Mouse (Mus musculus) forebrain, embryonic 13.5 days (tissue): ENCODE data around the gene Gm49395. TPM values are rescaled to one million over a fixed set of nuclear protein-coding genes. Genes with fewer than 3 reads are reported as not detected.

Source experiments
- ATAC-seq: fragments of 200-750 bp; cut with Nextera tagmentation; 2 replicates; pipeline ENCODE4 v1.8.0; 2017
- H3K27ac ChIP-seq: fragments of 300-500 bp; sonication (generic); 2 replicates; pipeline ENCODE4 v1.5.1; 2015; ENCODE audit warnings: inconsistent platforms, mild to moderate bottlenecking, moderate library complexity
- H3K27me3 ChIP-seq: fragments of 300-500 bp; sonication (generic); 2 replicates; pipeline ENCODE4 v1.6.1; 2015; ENCODE audit warnings: mild to moderate bottlenecking, inconsistent platforms
- H3K36me3 ChIP-seq: fragments of 300-500 bp; sonication (generic); 2 replicates; pipeline ENCODE4 v1.6.1; 2015; ENCODE audit warnings: mild to moderate bottlenecking, inconsistent platforms; ENCODE audit not compliant: poor library complexity, severe bottlenecking
- H3K4me1 ChIP-seq: fragments of 300-500 bp; sonication (generic); 2 replicates; pipeline ENCODE4 v1.6.1; 2015; ENCODE audit warnings: inconsistent platforms
- H3K4me2 ChIP-seq: fragments of 300-500 bp; sonication (generic); 2 replicates; pipeline ENCODE4 v1.6.1; 2015; ENCODE audit warnings: inconsistent platforms, mild to moderate bottlenecking, moderate library complexity
- H3K4me3 ChIP-seq: fragments of 300-500 bp; sonication (generic); 2 replicates; pipeline ENCODE4 v1.5.1; 2015; ENCODE audit warnings: mild to moderate bottlenecking, inconsistent platforms
- H3K9ac ChIP-seq: fragments of 300-500 bp; sonication (generic); 2 replicates; pipeline ENCODE4 v1.6.1; 2015; ENCODE audit warnings: mild to moderate bottlenecking, inconsistent platforms
- H3K9me3 ChIP-seq: fragments of 300-500 bp; sonication (generic); replicated peaks from 2 replicates; pipeline ENCODE4 v1.6.1; 2016; ENCODE audit warnings: inconsistent platforms
- WGBS: fragments of 180-500 bp; shearing (Covaris S2); methylation state at CpG from one replicate; pipeline ENCODE4 v1.1.7; 2015; 5-methylcytosine and 5-hydroxymethylcytosine counted together
- polyA plus RNA-seq: library from polyadenylated mRNA; unstranded; fragments of >200 nt; fragmentation: Nextera tagmentation; extraction: Ambion mirVana; gene quantifications from 2 replicates; pipeline ENCODE4 v1.2.1, GENCODE M21; 2015

Gm49395 gene
- polyA plus RNA-seq, 1 experiment from 2014 or later, result 2.7 TPM

DNA sequence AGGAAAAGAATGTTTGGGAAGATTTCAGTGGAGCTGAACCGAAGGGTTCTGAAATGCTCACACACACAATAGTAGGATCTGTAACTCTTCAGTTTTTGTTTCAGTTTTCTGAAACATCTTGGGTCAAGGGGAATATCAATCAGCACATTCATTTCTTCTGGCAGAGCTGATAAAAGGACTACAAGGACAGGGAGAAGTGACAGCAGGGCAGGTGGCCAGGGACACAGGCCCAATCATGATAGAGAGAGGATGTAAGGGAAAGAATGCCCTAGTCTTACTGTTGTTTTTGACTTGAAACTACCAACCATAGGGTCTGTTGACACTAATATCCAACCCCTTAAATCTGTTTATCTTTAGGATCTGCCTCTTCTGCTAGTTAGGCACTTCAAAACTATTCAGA, 22.8 kb upstream of the Gm49395 start:
- ATAC-seq, result no peak
- Histone ChIP-seq H3K9ac (no peak overlapping the region), H3K4me3 (no peak overlapping the region), H3K9me3 (no peaks in the 10 kb centered on the region), H3K27ac (no peak overlapping the region), H3K4me1 (no peaks in the 10 kb centered on the region), H3K27me3 (no peaks in the 10 kb centered on the region), H3K4me2 (no peak overlapping the region), H3K36me3 (no peaks in the 10 kb centered on the region)
- 80% methylated on average over 1 of the region's 1 CpGs for WGBS

GRCm38 (mm10) chr13:115118756-115119155, 17.0 kb upstream of the Gm49395 start:
- Histone ChIP-seq H3K4me3 (no peak overlapping the region), H3K36me3 (no peaks in the 10 kb centered on the region), H3K4me2 (no peak overlapping the region), H3K27me3 (no peaks in the 10 kb centered on the region), H3K9me3 (no peaks in the 10 kb centered on the region), H3K9ac (no peak overlapping the region), H3K27ac (no peak overlapping the region), H3K4me1 (no peaks in the 10 kb centered on the region)
- ATAC-seq, result no peak
- 63% methylated on average over 5 of the region's 5 CpGs for WGBS

GRCm38 (mm10) chr13:115118195-115118594, 16.5 kb upstream of the Gm49395 start:
- ATAC-seq, result no peak

DNA sequence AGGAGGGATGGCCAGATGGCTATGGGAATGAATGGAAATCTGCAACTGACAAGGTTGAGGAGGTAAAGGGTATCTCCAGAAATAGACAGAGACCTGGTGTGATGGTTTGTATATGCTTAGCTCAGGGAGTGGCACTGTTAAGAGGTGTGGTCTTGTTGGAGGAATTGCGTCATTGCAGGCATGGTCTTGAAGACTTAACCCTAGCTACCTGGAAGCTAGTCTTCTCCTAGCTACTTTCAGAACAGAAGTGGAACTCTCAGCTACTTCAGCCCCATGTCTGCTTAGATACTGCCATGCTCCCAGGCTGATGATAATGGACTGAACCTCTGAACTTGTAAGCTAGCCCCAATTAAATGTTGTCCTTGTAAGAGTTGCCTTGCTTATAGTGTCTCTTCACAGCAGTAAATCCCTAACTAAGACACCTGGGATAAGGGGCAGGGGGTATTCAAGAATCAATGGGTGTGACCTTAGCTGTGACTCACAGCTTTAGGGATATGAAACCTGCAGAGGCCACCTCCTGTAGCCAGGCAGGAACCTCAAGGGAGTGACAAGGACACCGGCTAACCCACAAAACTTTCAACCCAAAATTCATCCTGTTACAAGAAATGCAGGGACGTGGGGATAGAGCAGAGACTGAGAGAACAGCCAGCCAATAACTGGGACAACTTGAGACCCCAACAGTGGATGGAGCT, 15.4 kb upstream of the Gm49395 start:
- Histone ChIP-seq H3K27ac (no peak overlapping the region), H3K4me2 (no peak overlapping the region), H3K4me1 (no peaks in the 10 kb centered on the region), H3K9ac (no peak overlapping the region), H3K9me3 (no peaks in the 10 kb centered on the region), H3K4me3 (no peak overlapping the region), H3K27me3 (no peaks in the 10 kb centered on the region), H3K36me3 (no peaks in the 10 kb centered on the region)
- no peak for ATAC-seq
- 92% methylated on average over 3 of the region's 3 CpGs for whole genome bisulfite sequencing

More at GRCm38 (mm10) chr13:115118195-115118594, 16.5 kb upstream of the Gm49395 start:
- Histone ChIP-seq H3K4me2 (no peak overlapping the region), H3K27me3 (no peaks in the 10 kb centered on the region), H3K9ac (no peak overlapping the region), H3K4me3 (no peak overlapping the region), H3K4me1 (no peaks in the 10 kb centered on the region), H3K36me3 (no peaks in the 10 kb centered on the region), H3K27ac (no peak overlapping the region), H3K9me3 (no peaks in the 10 kb centered on the region)
- 93% methylated on average over 3 of the region's 3 CpGs for WGBS

DNA sequence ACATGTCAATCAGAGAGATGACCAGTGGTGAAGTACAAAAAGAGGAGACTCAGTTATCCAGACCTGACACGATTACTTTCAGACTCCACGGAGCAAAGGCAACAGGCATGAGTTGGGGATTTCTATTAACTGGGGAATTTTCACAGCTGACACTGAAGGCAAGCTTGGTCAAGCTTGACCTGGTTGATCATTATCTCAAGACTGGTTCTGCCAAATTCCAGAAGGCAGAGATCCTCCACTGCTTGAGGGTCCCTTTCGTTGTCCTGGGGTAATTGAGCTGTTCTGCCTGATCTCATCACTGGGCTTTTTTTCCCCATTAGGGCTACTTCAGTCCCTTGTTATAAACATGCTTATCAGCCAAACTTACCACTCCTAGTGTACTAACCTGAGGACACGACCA, 7.9 kb upstream of the Gm49395 start:
- Histone ChIP-seq H3K27ac (no peak overlapping the region), H3K4me1 (no peaks in the 10 kb centered on the region), H3K9me3 (no peaks in the 10 kb centered on the region), H3K36me3 (no peaks in the 10 kb centered on the region), H3K27me3 (no peaks in the 10 kb centered on the region), H3K4me2 (no peak overlapping the region), H3K4me3 (no peak overlapping the region), H3K9ac (no peak overlapping the region)
- no peak for ATAC-seq
- WGBS, result 84% methylated on average over 4 of the region's 4 CpGs

GRCm38 (mm10) chr13:115107436-115107835, 5.7 kb upstream of the Gm49395 start:
- no peaks in the 10 kb centered on the region for H3K4me1 ChIP-seq
- WGBS, result 89% methylated on average over 8 of the region's 8 CpGs
- no peak overlapping the region for H3K9ac ChIP-seq
- no peak for ATAC-seq
- no peak overlapping the region for H3K4me2 ChIP-seq
- no peaks in the 10 kb centered on the region for H3K27me3 ChIP-seq
- H3K36me3 ChIP-seq, result no peaks in the 10 kb centered on the region
- no peaks in the 10 kb centered on the region for H3K9me3 ChIP-seq
- H3K27ac ChIP-seq, result no peak overlapping the region
- H3K4me3 ChIP-seq, result no peak overlapping the region

DNA sequence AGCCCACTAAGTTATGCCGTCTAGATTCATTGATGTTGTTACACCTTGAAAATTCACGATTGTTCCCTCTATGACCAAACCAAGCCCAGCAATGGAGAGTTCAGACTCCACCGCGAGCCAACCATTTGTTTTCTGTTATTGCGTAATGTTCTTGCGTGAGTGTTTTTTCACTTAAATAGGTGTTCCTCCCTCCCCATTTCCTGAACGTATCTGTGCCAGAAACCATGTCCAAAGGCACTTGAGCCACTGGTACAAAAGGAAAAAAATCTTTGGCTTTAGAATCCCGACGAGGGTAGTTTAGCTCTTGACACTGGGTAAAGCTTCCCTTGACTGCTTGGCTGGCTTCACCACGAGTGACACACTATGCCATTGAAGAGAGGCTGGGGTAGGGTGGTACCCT, 4.5 kb upstream of the Gm49395 start:
- Histone ChIP-seq H3K27me3 (peaks cover 2% of the 10 kb centered on the region; the same call in 1 of the 2 replicates), H3K9ac (no peak overlapping the region), H3K4me2 (no peak overlapping the region), H3K27ac (no peak overlapping the region), H3K4me3 (no peak overlapping the region), H3K9me3 (no peaks in the 10 kb centered on the region), H3K4me1 (peaks cover 8% of the 10 kb centered on the region), H3K36me3 (no peaks in the 10 kb centered on the region)
- ATAC-seq, result no peak
- WGBS, result 89% methylated on average over 10 of the region's 10 CpGs

DNA sequence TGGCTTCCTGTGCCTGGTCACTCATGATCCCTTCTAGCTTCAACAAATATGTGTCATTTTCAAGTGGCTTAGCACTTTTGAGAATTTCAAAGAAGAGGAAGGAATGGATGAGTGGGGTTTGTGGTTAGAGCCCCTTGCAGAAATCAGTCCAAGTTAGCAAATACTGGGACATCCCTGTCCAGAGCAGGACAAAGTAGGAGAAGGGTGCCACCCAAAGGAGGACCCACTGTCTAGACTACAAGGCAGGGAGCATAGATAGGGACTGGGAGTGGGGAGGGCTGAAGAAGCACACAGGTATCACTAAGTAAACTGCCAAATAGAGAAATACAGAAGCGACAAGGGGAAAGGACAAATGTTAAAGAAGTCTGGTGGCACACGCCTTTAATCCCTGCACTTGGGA, 1.0 kb upstream of the Gm49395 start:
- no peaks in the 10 kb centered on the region for H3K36me3 ChIP-seq
- peaks cover 14% of the 10 kb centered on the region for H3K4me1 ChIP-seq
- H3K9ac ChIP-seq, result no peak overlapping the region
- H3K9me3 ChIP-seq, result no peaks in the 10 kb centered on the region
- no peak for ATAC-seq
- WGBS, result 100% methylated on average over 2 of the region's 2 CpGs
- no peak overlapping the region for H3K4me2 ChIP-seq
- H3K4me3 ChIP-seq, result no peak overlapping the region
- H3K27me3 ChIP-seq, result peaks cover 14% of the 10 kb centered on the region
- no peak overlapping the region for H3K27ac ChIP-seq

DNA sequence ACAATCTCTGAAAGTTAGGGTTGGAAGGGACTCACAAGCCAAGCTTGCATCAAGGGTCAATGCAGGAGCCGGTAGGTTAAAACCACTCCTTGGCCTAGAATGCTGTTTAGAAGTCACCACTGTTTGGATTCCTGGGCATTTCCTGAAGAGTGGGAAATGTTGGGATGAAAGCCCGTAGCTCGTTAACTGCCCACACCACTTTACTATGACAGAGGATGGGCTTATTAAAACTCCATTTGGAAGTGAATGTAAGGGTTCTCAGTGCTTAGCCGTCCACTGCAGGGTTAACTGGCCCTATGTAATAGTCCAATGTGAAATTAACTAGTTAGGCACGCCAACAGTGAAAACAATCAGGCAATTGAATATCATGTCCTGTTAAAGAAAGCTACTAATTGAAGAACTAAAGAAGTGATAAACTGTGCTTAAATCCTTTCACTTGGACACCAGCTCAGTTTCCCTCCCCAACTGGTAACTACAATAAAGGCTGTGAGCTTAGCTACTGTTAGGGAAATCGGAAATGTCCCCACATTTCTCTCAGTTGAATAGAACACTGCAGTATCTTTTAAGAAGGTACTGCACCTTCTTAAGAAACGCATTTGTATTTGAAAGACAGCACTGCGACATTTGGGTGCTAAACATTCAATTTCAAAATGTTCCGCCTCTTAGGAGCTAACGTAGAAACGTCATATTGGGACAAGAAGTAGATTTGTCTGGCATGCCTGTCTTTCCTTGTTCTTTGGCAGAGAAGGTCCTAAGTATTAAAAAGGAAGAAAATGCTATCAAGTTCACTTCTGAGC, 1.1 kb downstream of the Gm49395 start:
- Histone ChIP-seq H3K4me3 (peak overlapping the region; percentile 45), H3K4me1 (peaks cover 14% of the 10 kb centered on the region), H3K9ac (no peak overlapping the region), H3K4me2 (peak overlapping the region; percentile 76), H3K9me3 (no peaks in the 10 kb centered on the region), H3K27me3 (peaks cover 14% of the 10 kb centered on the region), H3K27ac (no peak overlapping the region), H3K36me3 (no peaks in the 10 kb centered on the region)
- WGBS, result 17% methylated on average over 11 of the region's 11 CpGs
- no peak for ATAC-seq

GRCm38 (mm10) chr13:115099381-115099780, 2.3 kb downstream of the Gm49395 start:
- no peak overlapping the region for H3K9ac ChIP-seq
- no peaks in the 10 kb centered on the region for H3K9me3 ChIP-seq
- WGBS, result 89% methylated on average over 9 of the region's 9 CpGs
- peaks cover 14% of the 10 kb centered on the region for H3K27me3 ChIP-seq
- H3K27ac ChIP-seq, result no peak overlapping the region
- ATAC-seq, result no peak
- peaks cover 14% of the 10 kb centered on the region for H3K4me1 ChIP-seq
- H3K4me3 ChIP-seq, result no peak overlapping the region
- H3K4me2 ChIP-seq, result no peak overlapping the region
- no peaks in the 10 kb centered on the region for H3K36me3 ChIP-seq

DNA sequence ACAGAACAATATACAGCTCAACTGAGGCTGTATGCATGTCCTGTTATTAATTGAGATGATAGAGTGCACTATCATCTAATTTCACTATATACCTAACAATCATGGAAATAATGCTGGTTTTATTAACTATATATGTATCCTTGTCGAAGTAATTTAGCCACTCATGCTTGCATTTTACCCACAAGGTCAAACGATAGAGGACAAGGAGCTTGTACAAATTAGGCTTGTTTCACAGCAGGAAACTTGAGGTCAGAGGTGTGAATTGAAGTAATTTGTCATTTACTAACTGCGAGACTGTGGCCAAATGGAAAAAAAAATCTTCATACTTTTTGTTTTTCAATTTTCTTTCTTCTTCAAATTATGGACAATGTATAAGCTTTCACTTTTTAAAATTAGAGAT, 3.5 kb downstream of the Gm49395 start:
- H3K9ac ChIP-seq, result no peak overlapping the region
- 88% methylated on average over 3 of the region's 3 CpGs for WGBS
- H3K4me2 ChIP-seq, result no peak overlapping the region
- no peaks in the 10 kb centered on the region for H3K36me3 ChIP-seq
- peaks cover 14% of the 10 kb centered on the region for H3K4me1 ChIP-seq
- H3K4me3 ChIP-seq, result no peak overlapping the region
- peaks cover 14% of the 10 kb centered on the region for H3K27me3 ChIP-seq
- no peak overlapping the region for H3K27ac ChIP-seq
- no peak for ATAC-seq
- no peaks in the 10 kb centered on the region for H3K9me3 ChIP-seq

DNA sequence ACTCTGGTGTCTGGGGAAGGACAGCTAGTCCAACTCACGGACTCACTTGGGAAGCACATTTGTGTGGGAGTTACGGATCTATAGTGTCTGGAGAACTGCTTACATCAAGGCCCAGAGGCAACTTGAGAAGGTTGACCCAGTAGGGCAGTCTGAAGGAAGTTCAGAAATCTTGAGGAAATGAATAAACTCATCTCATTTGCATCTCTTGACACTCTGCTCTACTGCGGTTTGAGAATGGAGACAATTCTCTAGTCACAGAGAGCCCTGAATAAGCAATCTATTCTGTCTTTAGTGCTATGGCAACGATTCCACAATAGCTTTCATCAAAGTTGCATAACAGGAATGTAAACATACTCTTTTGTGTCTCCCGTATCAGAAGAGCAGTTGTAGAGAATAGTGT, 4.8 kb downstream of the Gm49395 start:
- H3K27ac ChIP-seq, result no peak overlapping the region
- H3K4me1 ChIP-seq, result peaks cover 11% of the 10 kb centered on the region
- WGBS, result 51% methylated on average over 5 of the region's 5 CpGs
- no peak for ATAC-seq
- H3K9me3 ChIP-seq, result no peaks in the 10 kb centered on the region
- no peak overlapping the region for H3K9ac ChIP-seq
- H3K4me3 ChIP-seq, result no peak overlapping the region
- H3K4me2 ChIP-seq, result no peak overlapping the region
- H3K36me3 ChIP-seq, result no peaks in the 10 kb centered on the region
- peaks cover 14% of the 10 kb centered on the region for H3K27me3 ChIP-seq
